Mouse (Mus musculus): Measurements from ENCODE around the gene Srsf9. TPM values are rescaled to one million over a fixed set of nuclear protein-coding genes. Genes with fewer than 3 reads are reported as not detected.
"Not testable (repeated sequence)": the region's sequence is repeated elsewhere in the genome, so short reads cannot be mapped to it uniquely, and the experiment has no call there.

The Srsf9 gene
- polyA plus RNA-seq, 1 experiment = 90.7 TPM

DNA sequence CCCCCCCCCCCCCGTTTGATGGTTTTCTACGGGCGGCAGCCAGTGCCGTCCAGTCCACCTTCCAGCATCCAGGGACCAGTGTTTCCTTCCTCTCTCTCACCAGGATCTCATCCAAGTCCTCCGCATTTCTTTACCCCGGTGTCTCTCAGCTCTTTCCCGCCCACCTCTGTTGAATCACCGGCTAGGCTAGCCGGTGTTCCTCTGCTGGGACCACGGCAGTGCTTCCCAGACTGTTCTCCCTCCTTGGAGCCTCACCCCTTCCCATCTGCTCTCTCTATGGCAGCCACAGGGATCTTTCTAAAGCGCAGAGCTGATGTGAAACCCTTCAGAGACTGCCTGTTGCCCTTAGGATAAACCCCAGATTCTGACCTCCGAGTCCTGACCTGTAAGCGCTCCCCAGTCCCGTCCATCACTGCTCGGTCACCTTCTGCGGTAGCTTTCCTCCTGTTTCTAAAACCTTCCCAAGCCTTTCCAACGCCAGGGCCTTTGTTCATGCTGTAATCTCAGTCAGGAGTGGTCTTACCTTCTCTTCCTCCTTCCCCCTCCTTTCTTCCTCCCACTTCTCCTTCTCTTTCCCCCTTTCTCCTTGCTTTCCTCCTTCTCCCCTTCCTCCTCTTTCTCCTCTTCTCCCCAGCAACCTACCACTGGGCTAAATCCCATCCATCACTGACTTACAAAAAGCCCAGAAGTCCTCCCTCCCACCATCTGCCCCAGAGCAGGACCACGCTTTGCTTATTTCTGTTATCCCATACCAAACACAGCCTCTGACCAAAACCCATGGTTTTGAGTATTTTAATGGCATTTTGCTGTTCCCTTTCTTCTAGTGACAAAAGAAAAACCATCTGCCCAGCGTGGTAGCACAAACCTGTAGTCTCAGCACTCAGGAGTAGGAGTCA lies 36.1 kb downstream of the Srsf9 start:
- H3K4me3 ChIP-seq (ENCODE audit: insufficient read depth, low read length) = no peak overlapping the region
- TF ChIP-seq POLR2A (IDR thresholded peaks at IDR 0.05; ENCODE audit: low read depth, low read length) = no peak
- TF ChIP-seq CTCF (IDR thresholded peaks at IDR 0.05; ENCODE audit: borderline replicate concordance, insufficient read depth, low read length) = no peak
- no peak overlapping the region for H3K27ac ChIP-seq (ENCODE audit: insufficient read depth, low read length)

DNA sequence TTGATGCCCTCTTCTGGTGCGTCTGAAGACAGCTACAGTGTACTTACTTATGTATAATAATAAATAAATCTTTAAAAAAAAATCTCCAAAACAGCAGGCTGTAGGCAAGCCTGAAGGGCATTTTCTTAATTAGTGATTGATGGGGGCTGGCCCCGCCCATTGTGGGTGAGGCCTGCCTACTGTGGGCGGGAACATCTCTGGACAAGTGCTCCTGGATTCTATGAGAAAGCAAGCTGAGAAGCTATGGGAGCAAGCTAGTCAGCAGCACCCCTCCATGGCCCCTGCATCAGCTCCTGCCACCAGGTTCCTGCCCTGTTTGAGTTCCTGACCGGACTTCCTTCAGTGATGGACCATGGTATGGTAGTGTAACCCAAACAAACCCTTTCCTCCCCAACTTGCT lies 37.8 kb downstream of the Srsf9 start:
- Histone ChIP-seq H3K4me3 (ENCODE audit: insufficient read depth, low read length) (no peak overlapping the region), H3K4me1 (ENCODE audit: control insufficient read depth, insufficient read depth, low read length) (no peaks in the 10 kb centered on the region), H3K27ac (ENCODE audit: insufficient read depth, low read length) (no peak overlapping the region)
- TF ChIP-seq CTCF (IDR thresholded peaks at IDR 0.05; ENCODE audit: borderline replicate concordance, insufficient read depth, low read length) (no peak), POLR2A (IDR thresholded peaks at IDR 0.05; ENCODE audit: low read depth, low read length) (no peak)

More for the DNA sequence above, 36.1 kb downstream of the Srsf9 start:
- no peaks in the 10 kb centered on the region for H3K4me1 ChIP-seq (ENCODE audit: control insufficient read depth, insufficient read depth, low read length)

DNA sequence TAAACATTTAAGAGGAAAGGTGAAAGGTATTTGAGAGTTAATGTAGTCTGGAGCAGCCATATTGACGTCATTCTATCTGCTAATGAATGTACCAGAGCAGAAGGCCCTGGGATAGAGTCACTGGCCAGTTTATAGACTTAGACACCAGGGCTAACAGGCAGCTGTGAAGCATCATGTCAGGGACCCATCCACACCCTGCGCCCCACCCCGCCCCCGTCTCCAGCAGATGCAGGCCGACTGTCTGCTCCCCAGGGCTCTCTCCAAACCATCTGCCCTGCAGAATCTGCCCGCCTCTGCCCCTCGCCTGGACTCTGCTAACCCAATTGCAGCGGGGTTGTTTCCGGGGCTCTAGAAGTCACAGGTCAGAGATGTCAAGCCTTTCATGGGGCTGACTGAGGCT lies 44.8 kb downstream of the Srsf9 start:
- TF ChIP-seq CTCF (IDR thresholded peaks at IDR 0.05; ENCODE audit: borderline replicate concordance, insufficient read depth, low read length) (no peak), POLR2A (IDR thresholded peaks at IDR 0.05; ENCODE audit: low read depth, low read length) (no peak)
- Histone ChIP-seq H3K27ac (ENCODE audit: insufficient read depth, low read length) (no peak overlapping the region), H3K4me3 (ENCODE audit: insufficient read depth, low read length) (no peak overlapping the region), H3K4me1 (ENCODE audit: control insufficient read depth, insufficient read depth, low read length) (no peaks in the 10 kb centered on the region)

DNA sequence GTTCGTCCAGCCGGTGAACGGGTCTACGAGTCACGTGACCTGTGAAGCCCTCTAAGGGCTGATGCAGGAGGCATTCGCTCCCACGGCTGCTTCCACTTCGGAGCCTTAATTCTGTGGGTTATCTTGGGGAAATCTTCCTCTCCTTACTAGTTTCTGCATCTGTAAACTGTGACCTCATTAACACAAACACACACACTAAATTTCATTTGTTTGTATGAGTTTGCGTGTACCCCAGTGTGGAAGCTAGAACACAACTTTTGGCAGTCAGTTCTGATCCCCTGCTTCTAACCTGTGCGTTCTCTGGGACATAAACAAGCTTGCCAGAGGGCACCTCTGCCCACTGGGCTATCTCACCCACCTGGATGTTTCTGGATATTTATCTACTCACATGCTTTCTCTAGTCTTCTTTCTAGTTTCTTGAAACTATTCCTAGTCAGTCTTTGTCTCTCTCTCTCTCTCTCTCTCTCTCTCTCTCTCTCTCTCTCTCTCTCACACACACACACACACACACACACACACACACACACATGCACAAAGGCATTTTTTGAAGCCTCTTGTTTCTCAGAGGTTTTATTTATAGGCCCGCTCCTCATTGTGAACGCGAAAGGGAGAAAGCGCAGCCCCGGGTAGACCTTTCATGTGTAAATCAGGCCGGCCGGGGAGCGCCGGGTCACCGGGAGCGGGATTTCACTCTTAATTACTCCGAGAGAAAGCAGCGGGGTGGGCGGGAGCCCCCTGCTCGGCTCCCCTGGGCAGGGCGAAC lies 46.6 kb downstream of the Srsf9 start:
- Histone ChIP-seq H3K4me1 (ENCODE audit: control insufficient read depth, insufficient read depth, low read length) (no peaks in the 10 kb centered on the region), H3K4me3 (ENCODE audit: insufficient read depth, low read length) (no peak overlapping the region), H3K27ac (ENCODE audit: insufficient read depth, low read length) (no peak overlapping the region)
- TF ChIP-seq CTCF (IDR thresholded peaks at IDR 0.05; ENCODE audit: borderline replicate concordance, insufficient read depth, low read length) (no peak), POLR2A (IDR thresholded peaks at IDR 0.05; ENCODE audit: low read depth, low read length) (no peak)

DNA sequence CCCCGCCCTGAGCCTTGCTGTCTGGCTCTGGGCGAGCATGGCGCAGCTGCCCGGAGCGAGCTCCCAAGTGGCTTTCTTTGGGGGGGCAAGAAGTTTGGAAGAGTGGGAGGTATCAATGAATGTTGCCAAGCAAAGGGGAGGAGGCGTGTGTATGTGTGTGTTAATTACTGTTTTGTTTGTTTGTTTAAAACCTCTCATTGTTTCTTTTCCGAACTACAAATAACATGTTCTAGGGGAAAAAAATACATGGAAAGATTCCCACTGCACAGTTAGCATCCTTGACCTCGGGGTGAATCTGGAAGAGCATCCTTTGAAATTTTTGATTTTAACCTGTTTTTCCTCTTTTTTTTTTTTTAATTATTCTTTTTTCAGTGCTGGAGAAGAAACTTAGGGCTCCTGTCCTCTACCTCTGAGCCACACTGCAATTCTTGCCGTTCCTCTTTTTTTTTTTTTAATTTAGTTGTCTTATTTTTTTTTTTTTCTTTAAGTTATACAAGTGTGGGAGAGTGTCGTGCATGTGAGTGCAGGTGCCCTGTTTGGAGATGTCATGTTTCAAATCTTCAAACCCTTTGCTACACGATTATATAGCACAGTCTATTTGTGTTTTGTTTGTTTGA lies 47.3 kb downstream of the Srsf9 start:
- Histone ChIP-seq H3K4me1 (ENCODE audit: control insufficient read depth, insufficient read depth, low read length) (no peaks in the 10 kb centered on the region), H3K4me3 (ENCODE audit: insufficient read depth, low read length) (no peak overlapping the region), H3K27ac (ENCODE audit: insufficient read depth, low read length) (no peak overlapping the region)
- TF ChIP-seq POLR2A (IDR thresholded peaks at IDR 0.05; ENCODE audit: low read depth, low read length) (no peak), CTCF (IDR thresholded peaks at IDR 0.05; ENCODE audit: borderline replicate concordance, insufficient read depth, low read length) (no peak)

DNA sequence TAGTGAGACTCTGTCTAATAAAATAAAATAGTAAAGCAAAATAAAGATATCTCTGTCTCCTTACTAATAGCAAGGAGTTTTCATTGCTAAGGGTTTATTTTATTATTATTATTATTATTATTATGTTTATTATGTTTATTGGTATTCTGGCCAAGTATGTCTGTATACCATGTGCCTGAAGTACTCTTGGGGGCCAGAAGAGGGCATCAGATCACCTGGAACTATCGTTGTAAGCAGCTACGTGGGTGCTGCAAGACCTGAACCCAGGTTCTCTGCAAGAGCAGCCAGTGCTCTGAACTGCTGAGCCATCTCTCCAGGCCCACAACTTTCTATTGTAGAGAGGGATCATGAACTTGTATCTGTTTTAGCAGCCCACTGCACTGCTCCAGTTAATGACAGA lies 48.5 kb downstream of the Srsf9 start:
- TF ChIP-seq POLR2A (IDR thresholded peaks at IDR 0.05; ENCODE audit: low read depth, low read length) (no peak), CTCF (IDR thresholded peaks at IDR 0.05; ENCODE audit: borderline replicate concordance, insufficient read depth, low read length) (no peak)
- H3K4me1 ChIP-seq (ENCODE audit: control insufficient read depth, insufficient read depth, low read length) = no peaks in the 10 kb centered on the region
- H3K27ac ChIP-seq (ENCODE audit: insufficient read depth, low read length) = no peak overlapping the region
- no peak overlapping the region for H3K4me3 ChIP-seq (ENCODE audit: insufficient read depth, low read length)

DNA sequence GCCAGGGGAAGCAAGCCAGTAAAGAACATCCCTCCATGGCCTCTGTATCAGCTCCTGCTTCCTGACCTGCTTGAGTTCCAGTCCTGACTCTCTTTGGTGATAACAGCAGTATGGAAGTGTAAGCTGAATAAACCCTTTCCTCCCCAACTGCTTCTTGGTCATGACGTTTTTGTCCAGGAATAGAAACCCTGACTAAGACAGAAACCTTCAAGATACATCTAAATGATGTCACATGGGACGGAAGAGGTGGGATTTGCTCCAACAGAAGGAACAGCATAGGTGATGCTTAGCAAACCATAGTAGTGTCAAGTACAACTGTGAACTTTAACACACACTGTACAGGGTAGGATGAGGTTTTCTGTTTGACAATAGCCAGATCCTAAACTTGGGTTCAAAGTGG lies 51.9 kb downstream of the Srsf9 start:
- H3K4me1 ChIP-seq (ENCODE audit: control insufficient read depth, insufficient read depth, low read length); H3K4me3 ChIP-seq (ENCODE audit: insufficient read depth, low read length); H3K27ac ChIP-seq (ENCODE audit: insufficient read depth, low read length): not testable (repeated sequence)

Other genes starting within 250 kb of the Srsf9 start
- gene Gm10401, start 228.9 kb upstream of the Srsf9 start, polyA plus RNA-seq (2011; ENCODE audit: insufficient read length, low read depth, missing spikeins) = not detected in 2 replicates
- gene Acads, start 207.8 kb upstream of the Srsf9 start, polyA plus RNA-seq (2011; ENCODE audit: insufficient read length, low read depth, missing spikeins) = 23.8 and 27.9 TPM in 2 replicates
- 18.6 and 19.8 TPM in 2 replicates for gene Unc119b, start 192.2 kb upstream of the Srsf9 start, polyA plus RNA-seq (2011; ENCODE audit: insufficient read length, low read depth, missing spikeins)
- 182 and 220 TPM in 2 replicates for gene Mlec, start 169.0 kb upstream of the Srsf9 start, polyA plus RNA-seq (2011; ENCODE audit: insufficient read length, low read depth, missing spikeins)
- gene Cabp1, start 132.8 kb upstream of the Srsf9 start, polyA plus RNA-seq (2011; ENCODE audit: insufficient read length, low read depth, missing spikeins) = 2.2 and 3.3 TPM in 2 replicates
- gene Pop5, start 91.3 kb upstream of the Srsf9 start, polyA plus RNA-seq (2011; ENCODE audit: insufficient read length, low read depth, missing spikeins) = 18.6 and 22.8 TPM in 2 replicates
- 163 and 168 TPM in 2 replicates for gene Rnf10, start 54.3 kb upstream of the Srsf9 start, polyA plus RNA-seq (2011; ENCODE audit: insufficient read length, low read depth, missing spikeins)
- gene Coq5, start 47.5 kb upstream of the Srsf9 start, polyA plus RNA-seq (2011; ENCODE audit: insufficient read length, low read depth, missing spikeins) = 15.8 and 17.5 TPM in 2 replicates
- 572 and 612 TPM in 2 replicates for gene Dynll1, start 26.2 kb upstream of the Srsf9 start, polyA plus RNA-seq (2011; ENCODE audit: insufficient read length, low read depth, missing spikeins)
- 13.6 and 18.7 TPM in 2 replicates for gene Gatc, start 14.0 kb downstream of the Srsf9 start, polyA plus RNA-seq (2011; ENCODE audit: insufficient read length, low read depth, missing spikeins)
- 20.4 and 20.5 TPM in 2 replicates for gene Triap1, start 14.0 kb downstream of the Srsf9 start, polyA plus RNA-seq (2011; ENCODE audit: insufficient read length, low read depth, missing spikeins)
- gene Cox6a1, start 21.8 kb downstream of the Srsf9 start, polyA plus RNA-seq (2011; ENCODE audit: insufficient read length, low read depth, missing spikeins) = 280 and 336 TPM in 2 replicates
- gene Msi1, start 102.4 kb downstream of the Srsf9 start, polyA plus RNA-seq (2011; ENCODE audit: insufficient read length, low read depth, missing spikeins) = 4.8 and 9.1 TPM in 2 replicates
- gene Pla2g1b, start 139.1 kb downstream of the Srsf9 start, polyA plus RNA-seq (2011; ENCODE audit: insufficient read length, low read depth, missing spikeins) = not detected in 2 replicates
- 12.8 and 18.5 TPM in 2 replicates for gene Sirt4, start 157.5 kb downstream of the Srsf9 start, polyA plus RNA-seq (2011; ENCODE audit: insufficient read length, low read depth, missing spikeins)
- gene Pxn, start 179.5 kb downstream of the Srsf9 start, polyA plus RNA-seq (2011; ENCODE audit: insufficient read length, low read depth, missing spikeins) = 25.7 and 35.2 TPM in 2 replicates
- gene Rplp0, start 232.3 kb downstream of the Srsf9 start, polyA plus RNA-seq (2011; ENCODE audit: insufficient read length, low read depth, missing spikeins) = 3,023 and 3,024 TPM in 2 replicates
- 39.5 and 40.7 TPM in 2 replicates for gene Gcn1l1, start 238.1 kb downstream of the Srsf9 start, polyA plus RNA-seq (2011; ENCODE audit: insufficient read length, low read depth, missing spikeins)

All from embryonic fibroblast, embryonic 13.5 days (primary cell).